Mouse (Mus musculus) megakaryocyte, adult 5-6 weeks (primary cell): Measurements from ENCODE around the gene Cdca7. TPM values are rescaled to one million over a fixed set of nuclear protein-coding genes. Genes with fewer than 3 reads are reported as not detected.

Experiments
- total RNA-seq, 2 experiments: library from RNA; stranded (forward) in 1 of 2; stranded (reverse) in 1 of 2; fragments of 153-499, 151-499 nt in 1 of 2; fragments of 221-1000, 200-1000 nt in 1 of 2; gene quantifications; 2 replicates each; pipeline versions ENCODE4 v1.2.3 to v1.2.4; 2015 to 2017

Cdca7 gene
- total RNA-seq, 2 experiments from 2014 or later = 52.0 to 75.8 TPM

Other genes starting within 250 kb of the Cdca7 start
- 43.8 and 47.9 TPM in 2 replicates for gene Map3k20, start 190.5 kb upstream of the Cdca7 start, total RNA-seq (2015)
- 34.8 and 40.2 TPM in 2 replicates for gene Map3k20, start 190.5 kb upstream of the Cdca7 start, total RNA-seq (2017)